Mouse (Mus musculus) kidney, adult 2 months (tissue): ENCODE results near the gene H2-M10.1.
A peak's percentile ranks its signal among the peaks of the same experiment; 100 is the strongest.
"Not testable (repeated sequence)": the region's sequence is repeated elsewhere in the genome, so short reads cannot be mapped to it uniquely, and the experiment has no call there.

Experiments
- CTCF ChIP-seq: fragments of 200-500 bp; conservative IDR thresholded peaks from 2 replicates; pipeline ENCODE4 v1.5.1; 2011; ENCODE audit warnings: low read depth, mild to moderate bottlenecking, control low read depth, low read length, moderate library complexity, mixed read lengths; ENCODE audit not compliant: insufficient read depth, insufficient read length
- POLR2A ChIP-seq: fragments of 200-500 bp; IDR thresholded peaks from one replicate; pipeline ENCODE4 v1.6.1; 2011; ENCODE audit warnings: low read depth, low read length, control low read depth

DNA sequence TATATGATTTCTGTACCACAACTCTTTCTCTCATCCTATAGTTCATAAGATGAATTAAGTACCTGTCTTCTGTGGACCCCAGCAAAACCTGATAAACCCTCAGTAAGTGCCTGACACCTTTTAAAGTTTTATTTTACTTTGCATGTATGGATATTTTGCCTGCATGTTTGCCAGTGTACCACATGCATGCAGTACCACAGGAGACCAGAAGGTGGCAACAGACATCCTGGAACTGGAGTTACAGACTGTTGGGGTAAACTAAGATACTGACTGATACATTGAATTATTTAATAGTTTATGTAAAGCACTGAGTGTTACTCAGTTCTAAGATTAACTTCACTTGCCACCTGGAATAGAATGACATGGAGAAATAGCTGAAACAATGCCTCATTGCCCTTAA is 31.6 kb upstream of the H2-M10.1 start:
- peak; percentile 58 for TF ChIP-seq CTCF
- TF ChIP-seq POLR2A, result not testable (repeated sequence)
